Mouse (Mus musculus) liver, adult 2 months (tissue): ENCODE data around the gene Marveld2. TPM values are rescaled to one million over a fixed set of nuclear protein-coding genes. Genes with fewer than 3 reads are reported as not detected.

Experiments used
- DNase-seq: peaks from one replicate; pipeline ENCODE4 v3.0.0-alpha.2; 2011; ENCODE audit warnings: low read depth, low spot score; ENCODE audit errors: extremely low read depth
- H3K27ac ChIP-seq: fragments of 200-500 bp; replicated peaks from 2 replicates; pipeline ENCODE4 v1.5.1; 2012; ENCODE audit warnings: low read depth, mild to moderate bottlenecking, control low read depth, inconsistent platforms, low read length; ENCODE audit not compliant: insufficient read depth
- H3K27me3 ChIP-seq: fragments of 200-500 bp; 2 replicates; pipeline ENCODE4 v1.6.1; 2012; ENCODE audit warnings: mild to moderate bottlenecking, moderate library complexity, low read length, inconsistent platforms; ENCODE audit not compliant: control insufficient read depth, insufficient read depth
- H3K36me3 ChIP-seq: fragments of 200-500 bp; 2 replicates; pipeline ENCODE4 v1.6.1; 2012; ENCODE audit warnings: low read length, inconsistent platforms; ENCODE audit not compliant: control insufficient read depth, insufficient read depth
- H3K4me1 ChIP-seq: fragments of 200-500 bp; 2 replicates; pipeline ENCODE4 v1.6.1; 2011; ENCODE audit warnings: low read length; ENCODE audit not compliant: control insufficient read depth, insufficient read depth
- H3K4me3 ChIP-seq: fragments of 200-500 bp; 2 replicates; pipeline ENCODE4 v1.5.1; 2011; ENCODE audit warnings: low read depth, mild to moderate bottlenecking, control low read depth, low read length, moderate library complexity; ENCODE audit not compliant: insufficient read depth
- H3K79me2 ChIP-seq: fragments of 200-500 bp; 2 replicates; pipeline ENCODE4 v1.6.1; 2012; ENCODE audit warnings: inconsistent platforms, mild to moderate bottlenecking, low read length, moderate library complexity; ENCODE audit not compliant: control insufficient read depth, insufficient read depth
- H3K9ac ChIP-seq: fragments of 200-500 bp; 2 replicates; pipeline ENCODE4 v1.6.1; 2012; ENCODE audit warnings: low read depth, mild to moderate bottlenecking, control low read depth, inconsistent platforms, low read length
- CTCF ChIP-seq: fragments of 200-500 bp; IDR thresholded peaks from 2 replicates; pipeline ENCODE4 v1.5.1; 2011; ENCODE audit warnings: low read depth, low read length, control low read depth
- POLR2A ChIP-seq: fragments of 200-500 bp; IDR thresholded peaks from 2 replicates; pipeline ENCODE4 v1.6.1; 2011; ENCODE audit warnings: low read length, control low read depth; ENCODE audit not compliant: insufficient read depth; ENCODE audit errors: extremely low read depth
- WGBS: fragments of 180-500 bp; shearing (Covaris S2); methylation state at CpG from one replicate; pipeline ENCODE4 v1.1.7; 2018; 5-methylcytosine and 5-hydroxymethylcytosine counted together
- polyA plus RNA-seq: library from polyadenylated mRNA; depleted of rRNA; stranded (reverse); fragments of >200 nt; gene quantifications from 2 replicates; pipeline ENCODE4 v1.2.3, GENCODE M21; 2012
- total RNA-seq: library from RNA; depleted of rRNA; stranded (reverse); fragments of >200 nt; gene quantifications from 2 replicates; pipeline ENCODE4 v1.2.3, GENCODE M21; 2014

Marveld2 gene
- total and polyA plus RNA-seq, 2 experiments, result 6.2 to 8.6 TPM

GRCm38 (mm10) chr13:100575950-100576349, 40.8 kb downstream of the Marveld2 start:
- H3K27ac ChIP-seq, result no peak overlapping the region
- H3K27me3 ChIP-seq, result no peaks in the 10 kb centered on the region
- no peaks in the 10 kb centered on the region for H3K79me2 ChIP-seq
- peak; percentile 21 for DNase-seq
- no peak for TF ChIP-seq POLR2A
- no peak for TF ChIP-seq CTCF
- no peak overlapping the region for H3K4me3 ChIP-seq
- no peak overlapping the region for H3K9ac ChIP-seq
- H3K36me3 ChIP-seq, result no peaks in the 10 kb centered on the region
- H3K4me1 ChIP-seq, result peaks cover 5% of the 10 kb centered on the region; the same call in 1 of the 2 replicates
- WGBS, result 65% methylated on average over 2 of the region's 2 CpGs

DNA sequence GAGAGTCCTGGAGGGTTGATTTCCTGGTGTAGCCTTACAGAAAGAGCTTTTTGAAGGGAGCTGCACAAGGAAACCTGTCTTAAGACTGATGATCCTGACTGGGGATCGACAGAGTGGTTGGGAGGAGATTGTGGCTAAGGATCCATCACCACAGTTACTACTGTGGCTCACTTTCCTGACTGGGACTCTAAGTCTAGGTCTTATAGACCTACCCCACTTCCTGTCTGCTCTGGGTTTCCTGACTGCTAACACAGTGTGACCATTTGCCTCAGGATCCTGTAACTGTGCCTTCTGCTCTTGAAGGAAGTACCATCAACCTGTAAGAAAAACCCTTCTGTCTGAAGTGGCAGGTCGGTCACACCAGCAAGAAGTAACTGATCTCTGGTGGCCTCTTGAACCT, 46.1 kb downstream of the Marveld2 start:
- Histone ChIP-seq H3K27ac (no peak overlapping the region), H3K36me3 (no peaks in the 10 kb centered on the region), H3K9ac (no peak overlapping the region), H3K79me2 (no peaks in the 10 kb centered on the region), H3K4me1 (no peaks in the 10 kb centered on the region), H3K27me3 (no peaks in the 10 kb centered on the region), H3K4me3 (no peak overlapping the region)
- no peak for TF ChIP-seq POLR2A
- no peak for TF ChIP-seq CTCF
- DNase-seq, result no peak
- WGBS, result 83% methylated on average over 2 of the region's 2 CpGs

GRCm38 (mm10) chr13:100568359-100568758, 48.4 kb downstream of the Marveld2 start:
- WGBS, result 94% methylated on average over 1 of the region's 1 CpGs
- Histone ChIP-seq H3K9ac (no peak overlapping the region), H3K36me3 (no peaks in the 10 kb centered on the region), H3K4me1 (no peaks in the 10 kb centered on the region), H3K79me2 (no peaks in the 10 kb centered on the region), H3K4me3 (no peak overlapping the region), H3K27ac (no peak overlapping the region), H3K27me3 (no peaks in the 10 kb centered on the region)
- TF ChIP-seq POLR2A (no peak), CTCF (no peak)
- DNase-seq, result no peak

- no peaks in the 10 kb centered on the region for H3K4me1 ChIP-seq
- H3K27me3 ChIP-seq, result no peaks in the 10 kb centered on the region
- DNase-seq, result no peak
- 93% methylated on average over 9 of the region's 9 CpGs for WGBS
- H3K27ac ChIP-seq, result no peak overlapping the region
- H3K9ac ChIP-seq, result no peak overlapping the region
- H3K36me3 ChIP-seq, result no peaks in the 10 kb centered on the region
- H3K4me3 ChIP-seq, result no peak overlapping the region
- TF ChIP-seq POLR2A (no peak), CTCF (no peak)
- no peaks in the 10 kb centered on the region for H3K79me2 ChIP-seq
Measured at GRCm38 (mm10) chr13:100559449-100559848, 57.3 kb downstream of the Marveld2 start.

- H3K9ac ChIP-seq, result no peak overlapping the region
- H3K4me3 ChIP-seq, result no peak overlapping the region
- 89% methylated on average over 4 of the region's 4 CpGs for WGBS
- DNase-seq, result no peak
- TF ChIP-seq CTCF (no peak), POLR2A (no peak)
- no peaks in the 10 kb centered on the region for H3K27me3 ChIP-seq
- H3K27ac ChIP-seq, result no peak overlapping the region
- H3K79me2 ChIP-seq, result peaks cover 4% of the 10 kb centered on the region
- H3K36me3 ChIP-seq, result no peaks in the 10 kb centered on the region
- H3K4me1 ChIP-seq, result no peaks in the 10 kb centered on the region
Measured at GRCm38 (mm10) chr13:100557011-100557410, 59.8 kb downstream of the Marveld2 start.

GRCm38 (mm10) chr13:100553042-100553437, 63.7 kb downstream of the Marveld2 start:
- no peaks in the 10 kb centered on the region for H3K36me3 ChIP-seq
- peaks cover 26% of the 10 kb centered on the region for H3K79me2 ChIP-seq
- peak; percentile 35 for DNase-seq
- H3K9ac ChIP-seq, result peak overlapping the region; percentile 93
- peaks cover 6% of the 10 kb centered on the region for H3K4me1 ChIP-seq
- 6% methylated on average over 12 of the region's 12 CpGs for WGBS
- peak overlapping the region; percentile 82 for H3K4me3 ChIP-seq
- H3K27ac ChIP-seq, result peak overlapping the region; percentile 96
- no peak for TF ChIP-seq CTCF
- no peaks in the 10 kb centered on the region for H3K27me3 ChIP-seq
